Mouse (Mus musculus): ENCODE results near the gene Klhl3. TPM values are rescaled to one million over a fixed set of nuclear protein-coding genes. Genes with fewer than 3 reads are reported as not detected.

Gene Klhl3
- polyA plus RNA-seq (2012; rRNA removed) = 16.1 and 18.4 TPM in 2 replicates

GRCm38 (mm10) chr13:58113061-58113900 is at the start of gene Klhl3:
Gene Klhl3, minus strand, starts transcription at chr13:58113592.
- TF ChIP-seq CTCF (IDR thresholded peaks at IDR 0.05; ENCODE audit: borderline replicate concordance, insufficient read depth, low read depth, low read length) = peak; percentile 17; the same call in 1 of the 2 replicates
- no peak; the same call in 1 of the 2 replicates for TF ChIP-seq POLR2A (IDR thresholded peaks at IDR 0.05; ENCODE audit: borderline replicate concordance, insufficient read depth, low read length)
- peak within 1 kb of the TSS; percentile 65 for H3K4me3 ChIP-seq (replicated peaks; ENCODE audit: insufficient read depth, low read depth, low read length)
- H3K4me1 ChIP-seq (ENCODE audit: control insufficient read depth, insufficient read depth, low read length) = peaks cover 16% of the 10 kb centered on the region; the same call in 1 of the 2 replicates
- H3K27me3 ChIP-seq (ENCODE audit: control insufficient read depth, insufficient read depth, low read length) = no peaks in the 10 kb centered on the region
- WGBS = under 1% methylated on average over 35 of the region's 35 CpGs
- DNase-seq = peak; percentile 76 to 80
- H3K27ac ChIP-seq (ENCODE audit: insufficient read depth, low read length) = peak within 1 kb of the TSS; percentile 86

- H3K4me1 ChIP-seq (ENCODE audit: control insufficient read depth, insufficient read depth, low read length) = peaks cover 5% of the 10 kb centered on the region
- TF ChIP-seq POLR2A (IDR thresholded peaks at IDR 0.05; ENCODE audit: borderline replicate concordance, insufficient read depth, low read length) = no peak
- TF ChIP-seq CTCF (IDR thresholded peaks at IDR 0.05; ENCODE audit: borderline replicate concordance, insufficient read depth, low read depth, low read length) = no peak
- no peak overlapping the region for H3K27ac ChIP-seq (ENCODE audit: insufficient read depth, low read length)
- no peak overlapping the region for H3K4me3 ChIP-seq (replicated peaks; ENCODE audit: insufficient read depth, low read depth, low read length)
- whole genome bisulfite sequencing = 93% methylated on average over 15 of the region's 15 CpGs
- H3K27me3 ChIP-seq (ENCODE audit: control insufficient read depth, insufficient read depth, low read length) = no peaks in the 10 kb centered on the region
- DNase-seq = no peak
These were observed 47.4 kb upstream of the Klhl3 start for GRCm38 (mm10) chr13:58160761-58161160.

DNA sequence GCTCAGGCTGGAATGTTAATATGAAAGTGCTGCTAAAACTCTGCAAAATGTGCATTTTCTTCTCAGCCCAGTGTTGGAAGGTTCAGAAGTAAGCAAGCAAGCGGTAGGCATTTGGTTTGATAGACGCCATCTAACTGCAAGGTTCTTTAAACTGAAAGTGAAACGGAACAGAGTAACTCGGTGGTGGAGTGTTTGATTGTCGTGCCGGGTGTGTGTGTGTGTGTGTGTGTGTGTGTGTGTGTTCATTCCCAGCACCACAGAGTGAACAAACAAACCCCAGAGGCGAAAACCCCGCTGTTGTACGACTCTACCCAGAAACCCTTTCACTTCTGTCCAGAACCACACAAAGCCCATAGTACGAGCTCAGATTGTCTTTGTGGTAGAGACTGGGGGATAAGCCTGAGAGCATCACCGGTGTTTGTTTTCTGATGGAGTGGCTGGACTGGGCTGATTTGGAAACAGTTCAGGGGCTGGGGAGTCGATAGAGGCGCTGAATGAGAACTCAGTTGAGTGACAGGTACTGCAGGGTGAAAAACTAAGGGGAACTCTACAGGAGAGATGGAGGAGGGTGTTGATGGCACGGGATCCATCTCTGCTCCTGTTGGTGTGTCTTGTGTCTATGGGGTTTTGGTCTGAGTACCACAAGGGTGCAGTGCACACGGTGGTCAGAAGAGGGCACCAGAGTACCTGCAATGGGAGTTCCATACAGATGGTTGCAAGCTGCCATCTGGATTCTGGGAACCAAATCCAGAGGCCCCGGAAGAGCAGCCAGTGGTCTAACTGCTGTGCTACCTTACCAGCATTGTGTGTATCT is 44.9 kb upstream of the Klhl3 start:
- no peak overlapping the region for H3K27ac ChIP-seq (ENCODE audit: insufficient read depth, low read length)

DNA sequence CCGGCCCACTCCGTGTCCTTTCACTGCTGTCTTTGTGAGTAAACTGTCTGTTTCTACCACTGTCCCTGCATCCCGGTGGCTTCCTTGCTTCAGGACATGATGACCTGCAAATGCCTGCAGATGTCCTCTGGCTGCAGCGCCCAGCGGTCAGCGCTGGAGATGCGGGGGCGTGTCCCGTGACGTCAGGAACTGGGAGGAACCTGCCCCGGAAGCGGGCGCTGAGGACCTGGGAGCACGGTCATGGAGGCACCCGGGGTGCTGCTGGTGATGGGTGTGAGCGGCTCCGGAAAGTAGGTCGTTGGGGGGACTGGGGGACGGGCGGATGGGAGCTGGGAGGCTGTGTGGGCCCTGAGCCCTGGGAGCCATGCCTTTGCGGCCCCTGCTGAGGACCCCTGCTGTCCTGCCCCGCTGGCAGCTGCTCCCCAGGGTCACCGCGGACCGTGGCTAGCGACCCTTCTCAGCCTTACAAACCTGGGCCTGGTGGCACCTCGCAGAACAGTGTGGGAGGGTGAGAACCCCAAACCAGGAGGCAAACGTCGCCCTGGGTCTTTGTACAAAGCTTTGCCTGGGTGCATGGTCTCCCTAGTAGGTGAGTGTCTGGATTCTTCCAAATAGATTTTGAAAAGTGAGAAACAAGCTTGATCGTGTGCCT is 44.2 kb upstream of the Klhl3 start, which contains the start of gene Idnk:
Gene Idnk (plus strand): TSS at position 203 of the 652 bp plus-strand sequence.
- under 1% methylated on average over 30 of the region's 30 CpGs for WGBS
- peak; percentile 86 to 87 for DNase-seq
- H3K4me3 ChIP-seq (replicated peaks; ENCODE audit: insufficient read depth, low read depth, low read length) = peak within 1 kb of the TSS; percentile 93
- TF ChIP-seq CTCF (IDR thresholded peaks at IDR 0.05; ENCODE audit: borderline replicate concordance, insufficient read depth, low read depth, low read length) (0 out of 2 replicates have a peak, but pooled peaks have one; percentile 14), POLR2A (IDR thresholded peaks at IDR 0.05; ENCODE audit: borderline replicate concordance, insufficient read depth, low read length) (peak; percentile 78)
- H3K27me3 ChIP-seq (ENCODE audit: control insufficient read depth, insufficient read depth, low read length) = no peaks in the 10 kb centered on the region
- H3K4me1 ChIP-seq (ENCODE audit: control insufficient read depth, insufficient read depth, low read length) = peaks cover 5% of the 10 kb centered on the region
- peak within 1 kb of the TSS; percentile 77 for H3K27ac ChIP-seq (ENCODE audit: insufficient read depth, low read length)

More for the DNA sequence above, 44.9 kb upstream of the Klhl3 start:
- H3K4me3 ChIP-seq (replicated peaks; ENCODE audit: insufficient read depth, low read depth, low read length) = peak overlapping the region; percentile 93
- no peaks in the 10 kb centered on the region for H3K27me3 ChIP-seq (ENCODE audit: control insufficient read depth, insufficient read depth, low read length)
- TF ChIP-seq POLR2A (IDR thresholded peaks at IDR 0.05; ENCODE audit: borderline replicate concordance, insufficient read depth, low read length) = no peak
- TF ChIP-seq CTCF (IDR thresholded peaks at IDR 0.05; ENCODE audit: borderline replicate concordance, insufficient read depth, low read depth, low read length) = peak; percentile 94
- DNase-seq = peak; percentile 82 to 88
- H3K4me1 ChIP-seq (ENCODE audit: control insufficient read depth, insufficient read depth, low read length) = peaks cover 5% of the 10 kb centered on the region
- WGBS = 6% methylated on average over 16 of the region's 16 CpGs

- Histone ChIP-seq H3K27ac (ENCODE audit: insufficient read depth, low read length) (peak overlapping the region; percentile 77), H3K4me3 (replicated peaks; ENCODE audit: insufficient read depth, low read depth, low read length) (peak overlapping the region; percentile 93), H3K4me1 (ENCODE audit: control insufficient read depth, insufficient read depth, low read length) (peaks cover 5% of the 10 kb centered on the region), H3K27me3 (ENCODE audit: control insufficient read depth, insufficient read depth, low read length) (no peaks in the 10 kb centered on the region)
- WGBS = 7% methylated on average over 8 of the region's 8 CpGs
- no peak for TF ChIP-seq CTCF (IDR thresholded peaks at IDR 0.05; ENCODE audit: borderline replicate concordance, insufficient read depth, low read depth, low read length)
- no peak for TF ChIP-seq POLR2A (IDR thresholded peaks at IDR 0.05; ENCODE audit: borderline replicate concordance, insufficient read depth, low read length)
- DNase-seq = peak; percentile 27 to 43
These were observed 43.6 kb upstream of the Klhl3 start for GRCm38 (mm10) chr13:58157036-58157435.

DNA sequence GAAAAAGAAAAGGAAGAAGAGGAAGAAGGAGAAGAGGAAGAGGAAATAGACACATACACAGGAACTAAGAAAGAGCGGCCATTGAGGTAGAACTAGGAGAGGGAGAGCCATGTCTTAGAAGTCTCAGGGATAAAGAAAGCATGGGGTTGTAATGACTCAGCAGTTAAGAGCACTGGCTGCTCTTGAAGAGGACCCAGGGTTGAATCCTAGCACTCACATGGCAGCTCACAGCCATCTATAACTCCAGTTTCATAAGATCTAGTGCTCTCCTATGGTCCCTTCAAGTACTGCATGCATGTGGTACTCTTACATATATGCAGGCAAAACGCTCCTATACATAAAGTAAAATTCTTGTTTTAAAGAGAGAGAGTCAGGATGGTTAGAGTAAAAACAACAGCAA is 42.6 kb upstream of the Klhl3 start:
- no peak overlapping the region for H3K27ac ChIP-seq (ENCODE audit: insufficient read depth, low read length)
- no peaks in the 10 kb centered on the region for H3K27me3 ChIP-seq (ENCODE audit: control insufficient read depth, insufficient read depth, low read length)
- no peak for TF ChIP-seq POLR2A (IDR thresholded peaks at IDR 0.05; ENCODE audit: borderline replicate concordance, insufficient read depth, low read length)
- no peak for TF ChIP-seq CTCF (IDR thresholded peaks at IDR 0.05; ENCODE audit: borderline replicate concordance, insufficient read depth, low read depth, low read length)
- peaks cover 5% of the 10 kb centered on the region for H3K4me1 ChIP-seq (ENCODE audit: control insufficient read depth, insufficient read depth, low read length)
- H3K4me3 ChIP-seq (replicated peaks; ENCODE audit: insufficient read depth, low read depth, low read length) = no peak overlapping the region
- 96% methylated on average over 2 of the region's 2 CpGs for WGBS
- DNase-seq = no peak

- no peak overlapping the region for H3K27ac ChIP-seq (ENCODE audit: insufficient read depth, low read length)
- WGBS = 78% methylated on average over 11 of the region's 11 CpGs
- peaks cover 5% of the 10 kb centered on the region; the same call in 1 of the 2 replicates for H3K4me1 ChIP-seq (ENCODE audit: control insufficient read depth, insufficient read depth, low read length)
- H3K4me3 ChIP-seq (replicated peaks; ENCODE audit: insufficient read depth, low read depth, low read length) = no peak overlapping the region
- DNase-seq = no peak
- H3K27me3 ChIP-seq (ENCODE audit: control insufficient read depth, insufficient read depth, low read length) = no peaks in the 10 kb centered on the region
- no peak for TF ChIP-seq POLR2A (IDR thresholded peaks at IDR 0.05; ENCODE audit: borderline replicate concordance, insufficient read depth, low read length)
- no peak for TF ChIP-seq CTCF (IDR thresholded peaks at IDR 0.05; ENCODE audit: borderline replicate concordance, insufficient read depth, low read depth, low read length)
These were observed 37.0 kb upstream of the Klhl3 start for GRCm38 (mm10) chr13:58150442-58150841.

Measured in cerebellum, adult 2 months (tissue).